Mouse (Mus musculus): ENCODE data around the gene Gm4792. TPM values are rescaled to one million over a fixed set of nuclear protein-coding genes. Genes with fewer than 3 reads are reported as not detected.

The Gm4792 gene
- polyA plus RNA-seq, 1 experiment from 2014 or later, result not detected

DNA sequence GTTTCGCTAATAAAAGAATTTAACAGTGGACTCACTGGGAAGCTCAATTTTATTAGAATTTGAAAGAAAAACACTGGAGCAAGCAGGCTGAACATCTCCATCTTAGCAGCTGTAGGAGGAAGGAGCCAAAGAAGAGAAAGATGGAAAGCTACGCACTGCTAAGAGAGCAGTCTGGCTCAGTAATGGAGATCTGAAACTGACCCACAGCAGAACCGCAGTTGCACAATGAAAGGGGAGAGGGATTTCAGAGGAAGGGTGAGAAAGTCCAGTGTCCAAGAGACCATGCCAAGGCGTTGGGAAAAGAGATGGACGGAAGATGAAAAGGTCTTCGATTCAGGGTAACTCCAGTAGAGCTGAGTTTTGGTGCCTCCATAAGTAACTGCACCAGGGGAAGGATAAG is 37.6 kb upstream of the Gm4792 start:
- H3K4me1 ChIP-seq (ENCODE audit: control insufficient read depth, low read depth, low read length), result no peaks in the 10 kb centered on the region
- H3K36me3 ChIP-seq (ENCODE audit: control insufficient read depth, insufficient read depth), result no peaks in the 10 kb centered on the region
- no peak for ATAC-seq (ENCODE audit: low read depth)
- H3K27me3 ChIP-seq (ENCODE audit: control insufficient read depth, insufficient read depth, low read depth, low read length), result no peaks in the 10 kb centered on the region
- H3K4me3 ChIP-seq (ENCODE audit: low read depth, low read length), result no peak overlapping the region
- 73% methylated on average over 6 of the region's 6 CpGs for WGBS (ENCODE audit: insufficient replicate concordance)
- H3K9ac ChIP-seq (ENCODE audit: low read depth, low read length), result no peak overlapping the region
- H3K27ac ChIP-seq (ENCODE audit: low read length), result no peak overlapping the region
- no peak overlapping the region for H3K4me2 ChIP-seq (ENCODE audit: low read depth, low read length)
- H3K9me3 ChIP-seq (replicated peaks; ENCODE audit: control insufficient read depth, low read length), result no peaks in the 10 kb centered on the region

DNA sequence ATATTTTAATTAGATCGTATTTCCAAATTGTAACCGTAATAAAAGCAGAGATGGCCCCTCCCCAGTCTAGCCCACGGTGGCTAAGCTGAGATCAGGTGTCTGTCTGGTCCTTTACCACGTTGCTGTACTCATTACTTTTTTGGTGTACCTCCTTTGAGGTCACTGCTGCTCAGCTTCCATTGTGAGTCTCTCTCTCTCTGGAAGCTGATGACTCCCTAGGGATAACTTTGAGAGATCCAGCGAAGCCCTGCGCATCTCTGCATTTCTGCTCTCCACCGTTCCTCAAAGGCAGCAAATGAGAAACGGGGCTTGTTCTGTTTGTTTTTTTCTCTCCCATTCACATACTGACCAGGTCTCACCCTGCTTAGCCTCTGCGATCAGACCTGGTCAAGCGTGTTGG is 36.5 kb upstream of the Gm4792 start:
- no peak overlapping the region for H3K4me2 ChIP-seq (ENCODE audit: low read depth, low read length)
- 68% methylated on average over 10 of the region's 10 CpGs for WGBS (ENCODE audit: insufficient replicate concordance)
- H3K9me3 ChIP-seq (replicated peaks; ENCODE audit: control insufficient read depth, low read length), result no peaks in the 10 kb centered on the region
- no peak for ATAC-seq (ENCODE audit: low read depth)
- no peaks in the 10 kb centered on the region for H3K4me1 ChIP-seq (ENCODE audit: control insufficient read depth, low read depth, low read length)
- H3K9ac ChIP-seq (ENCODE audit: low read depth, low read length), result no peak overlapping the region
- H3K4me3 ChIP-seq (ENCODE audit: low read depth, low read length), result no peak overlapping the region
- no peak overlapping the region for H3K27ac ChIP-seq (ENCODE audit: low read length)
- no peaks in the 10 kb centered on the region for H3K27me3 ChIP-seq (ENCODE audit: control insufficient read depth, insufficient read depth, low read depth, low read length)
- H3K36me3 ChIP-seq (ENCODE audit: control insufficient read depth, insufficient read depth), result no peaks in the 10 kb centered on the region

DNA sequence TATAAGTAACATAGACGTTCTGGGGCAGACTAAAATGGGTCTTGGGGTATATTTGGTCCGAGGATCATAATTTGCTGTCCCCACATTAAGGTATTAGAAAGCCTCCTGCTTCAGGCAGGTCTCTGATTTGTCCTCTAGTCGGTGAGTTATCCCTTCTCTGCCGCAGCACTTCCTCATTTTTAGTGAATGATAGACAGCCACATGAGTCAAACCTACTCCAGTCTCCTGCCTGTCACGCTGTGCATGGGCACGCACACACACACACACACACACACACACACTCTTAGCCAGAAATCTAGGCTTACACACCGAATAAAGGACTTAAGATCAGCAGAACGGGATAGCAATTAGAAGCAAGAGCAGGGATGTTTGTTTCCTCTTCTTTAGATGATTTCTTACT is 34.8 kb upstream of the Gm4792 start:
- Histone ChIP-seq H3K36me3 (ENCODE audit: control insufficient read depth, insufficient read depth) (no peaks in the 10 kb centered on the region), H3K4me3 (ENCODE audit: low read depth, low read length) (no peak overlapping the region), H3K27me3 (ENCODE audit: control insufficient read depth, insufficient read depth, low read depth, low read length) (no peaks in the 10 kb centered on the region), H3K9me3 (replicated peaks; ENCODE audit: control insufficient read depth, low read length) (no peaks in the 10 kb centered on the region), H3K4me1 (ENCODE audit: control insufficient read depth, low read depth, low read length) (no peaks in the 10 kb centered on the region), H3K4me2 (ENCODE audit: low read depth, low read length) (no peak overlapping the region), H3K27ac (ENCODE audit: low read length) (no peak overlapping the region), H3K9ac (ENCODE audit: low read depth, low read length) (no peak overlapping the region)
- ATAC-seq (ENCODE audit: low read depth), result no peak
- WGBS (ENCODE audit: insufficient replicate concordance), result 36% methylated on average over 8 of the region's 8 CpGs

DNA sequence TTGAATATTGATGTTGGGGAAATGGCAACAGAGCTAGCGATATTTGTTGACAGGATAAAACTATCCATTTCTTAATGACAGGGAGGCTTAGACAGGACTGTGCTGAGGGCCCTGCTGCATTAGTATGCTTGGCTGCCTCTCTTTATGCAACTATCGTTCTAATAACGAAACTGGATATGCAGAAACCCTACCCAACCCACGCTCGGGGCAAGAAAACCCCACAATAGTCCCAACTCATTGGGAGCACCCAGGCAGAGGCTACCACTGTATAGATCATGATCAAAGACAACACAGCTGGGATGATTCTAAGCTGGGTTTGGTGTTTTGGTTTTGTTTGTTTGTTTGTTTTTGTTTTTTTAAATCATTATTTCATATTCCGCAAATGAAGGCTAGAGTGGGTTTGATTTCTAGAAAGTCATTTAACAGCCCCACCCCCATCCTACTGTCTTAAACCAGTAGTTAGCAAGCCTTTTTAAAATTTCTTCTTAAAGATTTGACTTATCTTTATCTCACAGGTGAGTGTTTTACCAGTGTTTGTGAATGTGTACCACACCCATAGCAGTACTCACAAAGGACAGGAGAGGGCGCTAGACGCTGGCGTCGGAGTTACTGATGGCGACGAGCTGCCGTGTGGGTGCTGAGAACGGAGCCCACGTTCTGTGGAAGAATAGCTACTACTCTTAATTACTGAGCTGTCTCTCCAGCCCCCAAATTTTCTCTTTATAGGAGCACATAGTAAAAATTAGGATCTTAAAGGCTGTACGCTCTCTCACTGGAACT is 34.0 kb upstream of the Gm4792 start:
- H3K4me3 ChIP-seq (ENCODE audit: low read depth, low read length), result no peak overlapping the region
- H3K4me2 ChIP-seq (ENCODE audit: low read depth, low read length), result no peak overlapping the region
- H3K9ac ChIP-seq (ENCODE audit: low read depth, low read length), result no peak overlapping the region
- H3K4me1 ChIP-seq (ENCODE audit: control insufficient read depth, low read depth, low read length), result no peaks in the 10 kb centered on the region
- no peaks in the 10 kb centered on the region for H3K36me3 ChIP-seq (ENCODE audit: control insufficient read depth, insufficient read depth)
- ATAC-seq (ENCODE audit: low read depth), result no peak
- no peaks in the 10 kb centered on the region for H3K27me3 ChIP-seq (ENCODE audit: control insufficient read depth, insufficient read depth, low read depth, low read length)
- no peak overlapping the region for H3K27ac ChIP-seq (ENCODE audit: low read length)
- no peaks in the 10 kb centered on the region for H3K9me3 ChIP-seq (replicated peaks; ENCODE audit: control insufficient read depth, low read length)
- WGBS (ENCODE audit: insufficient replicate concordance), result 72% methylated on average over 16 of the region's 16 CpGs

DNA sequence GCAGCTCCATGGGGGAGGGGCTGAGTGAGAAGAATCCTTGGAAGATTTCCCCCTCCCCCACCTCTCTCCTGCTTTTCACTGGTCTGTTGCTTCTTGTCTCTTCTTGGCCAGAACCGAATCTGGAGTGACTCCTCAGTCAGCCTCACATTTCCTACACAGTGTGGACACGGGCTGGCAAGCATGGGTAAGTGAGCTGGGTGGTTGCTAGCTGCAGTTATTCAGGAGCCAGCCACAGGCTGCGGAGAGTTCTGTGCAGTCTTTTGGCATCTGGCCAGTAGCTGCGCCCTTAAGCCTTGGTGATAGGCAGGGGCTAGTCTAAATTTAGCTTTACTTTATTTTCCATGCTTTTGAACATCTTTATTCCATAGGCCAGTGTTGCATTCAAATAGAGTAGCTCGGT is 31.5 kb upstream of the Gm4792 start:
- Histone ChIP-seq H3K4me3 (ENCODE audit: low read depth, low read length) (no peak overlapping the region), H3K36me3 (ENCODE audit: control insufficient read depth, insufficient read depth) (no peaks in the 10 kb centered on the region), H3K27ac (ENCODE audit: low read length) (no peak overlapping the region), H3K4me2 (ENCODE audit: low read depth, low read length) (no peak overlapping the region), H3K9ac (ENCODE audit: low read depth, low read length) (no peak overlapping the region), H3K9me3 (replicated peaks; ENCODE audit: control insufficient read depth, low read length) (no peaks in the 10 kb centered on the region), H3K27me3 (ENCODE audit: control insufficient read depth, insufficient read depth, low read depth, low read length) (no peaks in the 10 kb centered on the region), H3K4me1 (ENCODE audit: control insufficient read depth, low read depth, low read length) (no peaks in the 10 kb centered on the region)
- 48% methylated on average over 5 of the region's 5 CpGs for WGBS (ENCODE audit: insufficient replicate concordance)
- no peak for ATAC-seq (ENCODE audit: low read depth)

DNA sequence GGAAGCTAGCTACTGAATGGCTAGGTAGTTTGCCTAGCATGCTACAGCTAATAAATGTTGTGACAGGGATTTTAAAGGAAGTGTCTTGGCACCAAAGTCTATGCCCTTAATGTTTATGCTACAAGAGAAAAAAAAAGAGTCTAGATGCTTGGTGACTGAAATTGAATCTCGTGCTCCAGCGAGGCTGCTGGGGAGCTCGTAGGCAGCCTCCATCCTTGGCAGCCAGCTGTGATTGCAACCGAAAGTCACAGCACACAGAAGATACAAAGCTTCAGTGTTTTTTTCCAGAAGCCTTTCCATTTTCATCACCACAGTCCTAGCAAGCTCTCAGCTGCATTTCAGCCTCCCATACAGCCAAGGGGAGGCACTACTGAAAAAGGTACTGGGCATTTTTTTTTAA is 20.1 kb upstream of the Gm4792 start:
- Histone ChIP-seq H3K36me3 (ENCODE audit: control insufficient read depth, insufficient read depth) (no peaks in the 10 kb centered on the region), H3K4me2 (ENCODE audit: low read depth, low read length) (no peak overlapping the region), H3K27ac (ENCODE audit: low read length) (no peak overlapping the region), H3K27me3 (ENCODE audit: control insufficient read depth, insufficient read depth, low read depth, low read length) (no peaks in the 10 kb centered on the region), H3K9ac (ENCODE audit: low read depth, low read length) (no peak overlapping the region), H3K9me3 (replicated peaks; ENCODE audit: control insufficient read depth, low read length) (no peaks in the 10 kb centered on the region), H3K4me3 (ENCODE audit: low read depth, low read length) (no peak overlapping the region), H3K4me1 (ENCODE audit: control insufficient read depth, low read depth, low read length) (no peaks in the 10 kb centered on the region)
- WGBS (ENCODE audit: insufficient replicate concordance), result 58% methylated on average over 4 of the region's 4 CpGs
- no peak for ATAC-seq (ENCODE audit: low read depth)

DNA sequence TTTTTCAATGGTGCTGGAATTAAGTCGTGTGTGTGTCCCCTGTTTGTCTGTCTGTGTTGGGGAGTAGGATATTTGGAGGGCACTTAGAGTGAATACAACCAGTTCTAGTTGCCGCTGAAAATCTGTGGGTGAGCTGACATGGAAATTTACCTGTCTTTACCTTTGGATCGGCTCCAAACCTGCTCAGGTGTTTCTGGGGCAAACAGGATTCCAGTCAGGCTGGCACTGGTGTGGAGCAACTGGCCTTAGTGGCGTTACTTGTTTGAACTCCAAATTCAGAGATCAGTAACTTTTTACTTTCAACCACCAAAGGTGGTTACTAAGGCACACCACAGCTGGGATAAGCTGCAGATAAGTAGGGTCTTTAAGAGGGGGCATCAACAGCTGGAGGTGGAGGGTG is 14.6 kb upstream of the Gm4792 start:
- Histone ChIP-seq H3K4me2 (ENCODE audit: low read depth, low read length) (no peak overlapping the region), H3K4me3 (ENCODE audit: low read depth, low read length) (no peak overlapping the region), H3K36me3 (ENCODE audit: control insufficient read depth, insufficient read depth) (no peaks in the 10 kb centered on the region), H3K9me3 (replicated peaks; ENCODE audit: control insufficient read depth, low read length) (no peaks in the 10 kb centered on the region), H3K27ac (ENCODE audit: low read length) (no peak overlapping the region), H3K4me1 (ENCODE audit: control insufficient read depth, low read depth, low read length) (peaks cover 2% of the 10 kb centered on the region), H3K9ac (ENCODE audit: low read depth, low read length) (no peak overlapping the region), H3K27me3 (ENCODE audit: control insufficient read depth, insufficient read depth, low read depth, low read length) (peaks cover 34% of the 10 kb centered on the region)
- WGBS (ENCODE audit: insufficient replicate concordance), result 56% methylated on average over 4 of the region's 4 CpGs
- no peak for ATAC-seq (ENCODE audit: low read depth)

DNA sequence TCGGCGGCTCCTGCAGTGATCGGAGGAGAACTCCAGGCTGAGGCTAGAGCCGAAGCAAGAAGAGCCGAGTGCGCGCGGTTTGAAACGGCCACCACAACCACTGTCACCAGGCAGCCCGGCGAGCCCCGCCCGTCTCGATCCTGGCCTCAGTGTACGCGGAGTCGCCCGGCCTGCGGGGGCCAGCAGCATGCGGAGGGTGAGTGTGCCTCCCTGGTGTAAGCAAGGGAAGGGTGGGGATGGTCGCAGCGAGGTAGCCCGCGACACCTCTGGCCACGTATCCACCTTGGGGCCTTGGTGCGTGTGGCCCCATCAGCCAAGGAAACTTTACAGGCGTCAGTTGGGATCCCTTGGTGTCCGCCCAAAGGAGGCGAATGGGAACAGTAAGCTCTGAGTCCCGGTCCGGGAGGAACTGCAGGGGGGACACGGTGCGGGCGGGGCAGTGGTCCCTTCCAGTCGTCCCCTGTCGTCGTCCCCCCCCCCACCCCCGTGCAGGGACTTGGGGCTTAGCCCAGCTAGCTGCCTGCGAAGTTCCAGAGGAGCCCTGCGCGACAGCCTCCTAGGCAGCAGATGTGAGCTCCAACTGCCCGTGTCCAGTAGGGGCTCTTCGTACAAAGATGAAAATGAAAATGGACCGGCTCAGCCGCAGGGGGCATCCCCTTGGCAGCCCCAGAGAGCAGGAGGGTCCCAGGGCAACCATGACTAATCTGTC is 13.7 kb upstream of the Gm4792 start:
- no peak overlapping the region for H3K27ac ChIP-seq (ENCODE audit: low read length)
- peak overlapping the region; percentile 47 for H3K4me3 ChIP-seq (ENCODE audit: low read depth, low read length)
- no peak for ATAC-seq (ENCODE audit: low read depth)
- peaks cover 2% of the 10 kb centered on the region for H3K4me1 ChIP-seq (ENCODE audit: control insufficient read depth, low read depth, low read length)
- no peak overlapping the region for H3K9ac ChIP-seq (ENCODE audit: low read depth, low read length)
- 2% methylated on average over 45 of the region's 45 CpGs for WGBS (ENCODE audit: insufficient replicate concordance)
- no peaks in the 10 kb centered on the region for H3K9me3 ChIP-seq (replicated peaks; ENCODE audit: control insufficient read depth, low read length)
- H3K4me2 ChIP-seq (ENCODE audit: low read depth, low read length), result peak overlapping the region; percentile 60
- peaks cover 34% of the 10 kb centered on the region for H3K27me3 ChIP-seq (ENCODE audit: control insufficient read depth, insufficient read depth, low read depth, low read length)
- no peaks in the 10 kb centered on the region for H3K36me3 ChIP-seq (ENCODE audit: control insufficient read depth, insufficient read depth)

DNA sequence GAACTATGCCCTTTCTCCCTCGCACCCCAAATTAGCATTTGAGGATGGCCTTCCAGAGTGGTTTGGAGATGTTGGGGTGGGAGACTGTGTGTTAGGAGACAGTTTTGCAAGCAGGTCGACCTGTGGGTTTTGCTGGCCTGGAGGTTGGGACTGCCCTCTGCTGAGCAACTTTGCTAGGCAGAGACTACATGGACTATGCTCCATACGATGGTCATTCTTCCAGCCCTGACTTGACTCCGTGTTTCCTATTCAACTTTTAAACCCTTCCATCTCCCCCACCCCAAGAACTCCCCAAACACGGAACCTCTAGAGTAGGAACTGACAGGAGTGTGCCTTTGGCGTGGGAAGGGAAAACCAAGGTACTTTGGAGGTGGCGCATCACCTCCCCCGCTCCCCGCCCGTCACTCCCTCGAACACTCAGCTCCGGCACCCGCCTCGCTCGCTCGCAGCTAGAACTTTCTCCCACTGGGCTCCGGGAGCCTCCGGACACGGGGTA is 13.1 kb upstream of the Gm4792 start, which contains the start of gene Tmcc3:
Tmcc3 (plus strand) TSS at position 439 of the 496 bp plus-strand sequence.
- H3K9me3 ChIP-seq (replicated peaks; ENCODE audit: control insufficient read depth, low read length), result no peaks in the 10 kb centered on the region
- H3K4me1 ChIP-seq (ENCODE audit: control insufficient read depth, low read depth, low read length), result peaks cover 2% of the 10 kb centered on the region
- H3K9ac ChIP-seq (ENCODE audit: low read depth, low read length), result no peak within 1 kb of the TSS
- H3K27me3 ChIP-seq (ENCODE audit: control insufficient read depth, insufficient read depth, low read depth, low read length), result peaks cover 34% of the 10 kb centered on the region
- no peak within 1 kb of the TSS for H3K27ac ChIP-seq (ENCODE audit: low read length)
- WGBS (ENCODE audit: insufficient replicate concordance), result 3% methylated on average over 19 of the region's 19 CpGs
- peak within 1 kb of the TSS; percentile 47 for H3K4me3 ChIP-seq (ENCODE audit: low read depth, low read length)
- no peak for ATAC-seq (ENCODE audit: low read depth)
- peak within 1 kb of the TSS; percentile 60 for H3K4me2 ChIP-seq (ENCODE audit: low read depth, low read length)
- no peaks in the 10 kb centered on the region for H3K36me3 ChIP-seq (ENCODE audit: control insufficient read depth, insufficient read depth)

Measured in liver, embryonic 16.5 days (tissue).